8 mouse cellular contexts compared by ENCODE assay signal in genomic region chr6:57535971-57536669, GRCm38 (mm10). TPM values are rescaled to one million over a fixed set of nuclear protein-coding genes. Genes with fewer than 3 reads are reported as not detected.
A peak's percentile ranks its signal among the peaks of the same experiment; 100 is the strongest.
DNase-seq lines count a peak whose midpoint lies in the region; ATAC-seq and TF ChIP-seq lines count a peak whose summit lies in the region.

No protein-coding gene starts in this region.

- DNase-seq in left cerebral cortex, postnatal 4 days: peak; percentile 9
- DNase-seq in left cerebral cortex, postnatal 10 days (ENCODE audit: extremely low spot score in 1 of 2, low spot score in 2 of 2): no peak
- peak; percentile 60 for DNase-seq in brain, embryonic 14.5 days (ENCODE audit: low read depth)
- DNase-seq in kidney, postnatal 10 days: peak; percentile 25
- DNase-seq in midbrain, embryonic 11.5 days (ENCODE audit: low spot score, missing footprints): no peak
- DNase-seq in ovary, postnatal 14 days (ENCODE audit: low spot score): no peak
- DNase-seq in layer of hippocampus, postnatal 10 days (ENCODE audit: low spot score in 2 of 2): no peak

- ATAC-seq in forebrain, embryonic 13.5 days: peak; percentile 63
- peak; percentile 47 for ATAC-seq in midbrain, embryonic 11.5 days (ENCODE audit: low FRiP score)

- no peak for TF ChIP-seq CTCF in brain, embryonic 14.5 days (IDR thresholded peaks at IDR 0.05; ENCODE audit: borderline replicate concordance, extremely low read depth, insufficient read depth, insufficient read length)

- no peaks in the 10 kb centered on the region for H3K36me3 ChIP-seq in forebrain, embryonic 13.5 days (ENCODE audit: poor library complexity, severe bottlenecking)
- H3K36me3 ChIP-seq in midbrain, embryonic 11.5 days (ENCODE audit: control insufficient read depth, insufficient read depth, low read length): no peaks in the 10 kb centered on the region

- H3K9ac ChIP-seq in forebrain, embryonic 13.5 days: peak overlapping the region; percentile 79
- peak overlapping the region; percentile 65 for H3K9ac ChIP-seq in midbrain, embryonic 11.5 days (ENCODE audit: low read length)

- peak overlapping the region; percentile 67 for H3K4me3 ChIP-seq in forebrain, embryonic 13.5 days
- H3K4me3 ChIP-seq in midbrain, embryonic 11.5 days (ENCODE audit: low read depth, low read length): peak overlapping the region; percentile 38

- H3K4me2 ChIP-seq in forebrain, embryonic 13.5 days: peak overlapping the region; percentile 68
- peak overlapping the region; percentile 75 for H3K4me2 ChIP-seq in midbrain, embryonic 11.5 days

- TF ChIP-seq POLR2A in brain, embryonic 14.5 days (IDR thresholded peaks at IDR 0.05; ENCODE audit: borderline replicate concordance, extremely low read depth, insufficient read depth, insufficient read length, poor library complexity, severe bottlenecking): no peak

- no peaks in the 10 kb centered on the region for H3K27me3 ChIP-seq in forebrain, embryonic 13.5 days
- no peaks in the 10 kb centered on the region for H3K27me3 ChIP-seq in midbrain, embryonic 11.5 days (ENCODE audit: control insufficient read depth, insufficient read depth, low read length)

- no peak overlapping the region for H3K27ac ChIP-seq in forebrain, embryonic 13.5 days
- H3K27ac ChIP-seq in midbrain, embryonic 11.5 days (ENCODE audit: low read depth, low read length): 0 out of 2 replicates have a peak overlapping the region, but pooled peaks have one; percentile 37

- intact Hi-C loops in left cerebral cortex, postnatal 4 days (cut with DNase I): loop anchor here (10.0 kb wide), 1 partner anchor 159 kb away; the partner anchor contains the start of gene Pyurf
- intact Hi-C loops in left cerebral cortex, postnatal 10 days (cut with DNase I): loop anchor here (10.0 kb wide), 1 partner anchor 169 kb away; the partner anchor contains the start of gene Lancl2

- no peaks in the 10 kb centered on the region for H3K9me3 ChIP-seq in forebrain, embryonic 13.5 days (replicated peaks)
- H3K9me3 ChIP-seq in midbrain, embryonic 11.5 days (ENCODE audit: control insufficient read depth, low read length): no peaks in the 10 kb centered on the region

- WGBS in forebrain, embryonic 13.5 days: 27% methylated on average over 14 of the region's 14 CpGs
- WGBS in midbrain, embryonic 11.5 days: 30% methylated on average over 14 of the region's 14 CpGs

- peaks cover 14% of the 10 kb centered on the region for H3K4me1 ChIP-seq in forebrain, embryonic 13.5 days
- H3K4me1 ChIP-seq in midbrain, embryonic 11.5 days (ENCODE audit: control insufficient read depth, insufficient read depth, low read length): peaks cover 8% of the 10 kb centered on the region

RNA-seq across cellular contexts. Expression of gene Ppm1k, which starts 0.9 kb away (rescaled TPM):
- total RNA-seq in left cerebral cortex, postnatal 4 days (2021): 10 to 100 TPM; 19.5 to 22.2 TPM
- 10 to 100 TPM; 27.0 to 34.3 TPM for total RNA-seq in left cerebral cortex, postnatal 10 days (2021)
- polyA plus RNA-seq in brain, embryonic 14.5 days (2012; rRNA removed): 4.6 and 5.1 TPM in 2 replicates
- 6.5 and 6.6 TPM in 2 replicates for polyA plus RNA-seq in forebrain, embryonic 13.5 days (2015; fragmentation: Nextera tagmentation; extraction: Ambion mirVana)
- polyA plus RNA-seq in midbrain, embryonic 11.5 days (2014; fragmentation: Nextera tagmentation; extraction: Ambion mirVana): 5.6 and 5.7 TPM in 2 replicates
- 10 to 100 TPM; 27.4 to 29.8 TPM for total RNA-seq in layer of hippocampus, postnatal 10 days (2021)

RNA-seq across cellular contexts. Expression of gene Herc6, which starts 44.7 kb away (rescaled TPM):
- total RNA-seq in left cerebral cortex, postnatal 4 days (2021): 1 to 10 TPM; 2.4 to 3.4 TPM
- 1 to 10 TPM; 3.6 to 4.4 TPM for total RNA-seq in left cerebral cortex, postnatal 10 days (2021)
- polyA plus RNA-seq in brain, embryonic 14.5 days (2012; rRNA removed): 0.78 and 0.96 TPM in 2 replicates
- 2.6 and 3.6 TPM in 2 replicates for polyA plus RNA-seq in forebrain, embryonic 13.5 days (2015; fragmentation: Nextera tagmentation; extraction: Ambion mirVana)
- 2.3 and 3.2 TPM in 2 replicates for polyA plus RNA-seq in midbrain, embryonic 11.5 days (2014; fragmentation: Nextera tagmentation; extraction: Ambion mirVana)
- 1 to 10 TPM; 2.9 to 3.2 TPM for total RNA-seq in layer of hippocampus, postnatal 10 days (2021)

Comparison
In these comparisons a context has a peak if more than half of its experiments do, and no peak if none do; other contexts are left out.
1. DNase-seq: peak in left cerebral cortex, postnatal 4 days (single experiment), brain, embryonic 14.5 days (single experiment) and kidney, postnatal 10 days (single experiment); none in left cerebral cortex, postnatal 10 days (0 of 2), midbrain, embryonic 11.5 days (single experiment), ovary, postnatal 14 days (single experiment) and layer of hippocampus, postnatal 10 days (0 of 2).